Mouse (Mus musculus) bone marrow, adult 2 months (tissue): ENCODE measurements around the gene Lexm.

ENCODE experiments used
- CTCF ChIP-seq: fragments of 200-500 bp; IDR thresholded peaks from 2 replicates; pipeline ENCODE4 v1.5.1; 2011; ENCODE audit warnings: low read length, control low read depth; ENCODE audit not compliant: control insufficient read depth, insufficient read depth
- POLR2A ChIP-seq: fragments of 200-500 bp; IDR thresholded peaks from 2 replicates; pipeline ENCODE4 v1.6.1; 2011; ENCODE audit warnings: low read depth, mild to moderate bottlenecking, control low read depth, low read length, borderline replicate concordance; ENCODE audit not compliant: control insufficient read depth

GRCm38 (mm10) chr4:106575022-106575421 is 42.0 kb downstream of the Lexm start:
- TF ChIP-seq CTCF = no peak
- TF ChIP-seq POLR2A = no peak
